Mouse (Mus musculus): ENCODE data around the gene Ralbp1. TPM values are rescaled to one million over a fixed set of nuclear protein-coding genes. Genes with fewer than 3 reads are reported as not detected.

Gene Ralbp1
- total and polyA plus RNA-seq, 2 experiments from 2014 or later: 42.0 to 50.0 TPM

DNA sequence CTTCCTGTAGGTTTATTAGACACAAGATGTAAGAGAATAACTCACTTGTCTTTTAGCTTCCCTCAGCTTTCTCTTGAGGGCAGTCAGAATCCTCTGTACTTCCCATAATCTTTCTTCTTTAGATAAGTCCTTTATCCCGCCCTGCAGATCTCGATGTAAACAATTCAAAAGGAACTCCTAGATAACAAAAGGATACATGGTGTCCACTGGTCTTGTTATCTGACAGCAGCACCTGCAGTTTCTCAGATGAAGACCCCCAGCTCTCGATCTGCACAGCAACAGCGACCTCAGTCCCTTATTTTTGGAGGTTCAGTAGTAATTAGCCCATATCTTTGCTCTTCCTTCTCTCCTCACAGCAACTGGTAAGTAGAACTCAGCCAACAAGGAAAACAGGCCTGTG lies 28.0 kb downstream of the Ralbp1 start:
- no peaks in the 10 kb centered on the region for H3K9me3 ChIP-seq (ENCODE audit: low read length)
- no peak overlapping the region for H3K27ac ChIP-seq (ENCODE audit: low read depth, low read length)
- no peaks in the 10 kb centered on the region for H3K4me1 ChIP-seq (ENCODE audit: insufficient read depth, low read length)
- TF ChIP-seq CTCF (IDR thresholded peaks at IDR 0.05): no peak
- ATAC-seq (ENCODE audit: low FRiP score) (no peak), DNase-seq (ENCODE audit: low spot score) (no peak)
- 84% methylated on average over 4 of the region's 4 CpGs for WGBS
- H3K4me2 ChIP-seq (ENCODE audit: low read depth, low read length, poor library complexity, severe bottlenecking): no peak overlapping the region
- H3K36me3 ChIP-seq (ENCODE audit: insufficient read depth, low read length): peaks cover 36% of the 10 kb centered on the region
- no peak overlapping the region for H3K9ac ChIP-seq (replicated peaks; ENCODE audit: low read length, poor library complexity, severe bottlenecking)
- H3K4me3 ChIP-seq (ENCODE audit: low read depth, low read length): no peak overlapping the region
- no peaks in the 10 kb centered on the region for H3K27me3 ChIP-seq (ENCODE audit: insufficient read depth, low read length)

DNA sequence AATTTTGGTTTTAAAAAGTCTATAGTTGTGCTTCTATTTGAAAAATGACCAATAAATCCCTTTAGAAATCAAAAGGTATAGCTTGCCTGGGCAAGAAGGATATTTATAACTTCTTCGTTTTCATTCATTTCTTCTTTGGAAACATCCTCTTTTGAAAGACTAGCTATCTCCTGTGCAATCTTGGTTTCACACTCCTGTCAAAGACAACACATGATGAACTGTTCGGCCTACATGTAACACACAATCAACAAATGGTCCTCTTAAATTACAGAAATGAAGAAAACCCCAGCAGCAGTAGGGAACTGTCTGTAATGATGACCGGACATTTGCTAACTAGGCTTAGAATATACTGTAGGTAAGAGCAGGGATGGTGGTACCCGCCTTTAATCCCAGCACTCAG lies 31.6 kb downstream of the Ralbp1 start:
- no peak overlapping the region for H3K27ac ChIP-seq (ENCODE audit: low read depth, low read length)
- no peaks in the 10 kb centered on the region for H3K27me3 ChIP-seq (ENCODE audit: insufficient read depth, low read length)
- no peak overlapping the region for H3K4me3 ChIP-seq (ENCODE audit: low read depth, low read length)
- no peak overlapping the region for H3K4me2 ChIP-seq (ENCODE audit: low read depth, low read length, poor library complexity, severe bottlenecking)
- H3K9ac ChIP-seq (replicated peaks; ENCODE audit: low read length, poor library complexity, severe bottlenecking): no peak overlapping the region
- peaks cover 66% of the 10 kb centered on the region for H3K36me3 ChIP-seq (ENCODE audit: insufficient read depth, low read length)
- no peak for DNase-seq (ENCODE audit: low spot score)
- no peaks in the 10 kb centered on the region for H3K9me3 ChIP-seq (ENCODE audit: low read length)
- no peak for ATAC-seq (ENCODE audit: low FRiP score)
- TF ChIP-seq CTCF (IDR thresholded peaks at IDR 0.05): no peak
- no peaks in the 10 kb centered on the region for H3K4me1 ChIP-seq (ENCODE audit: insufficient read depth, low read length)
- 95% methylated on average over 4 of the region's 4 CpGs for WGBS

- Histone ChIP-seq H3K27ac (ENCODE audit: low read depth, low read length) (no peak overlapping the region), H3K36me3 (ENCODE audit: insufficient read depth, low read length) (peaks cover 63% of the 10 kb centered on the region)
- no peak for ATAC-seq (ENCODE audit: low FRiP score)
These were observed 32.3 kb downstream of the Ralbp1 start for GRCm38 (mm10) chr17:65853326-65853725.

GRCm38 (mm10) chr17:65851749-65852148 lies 33.8 kb downstream of the Ralbp1 start:
- H3K9me3 ChIP-seq (ENCODE audit: low read length): no peaks in the 10 kb centered on the region
- no peaks in the 10 kb centered on the region for H3K4me1 ChIP-seq (ENCODE audit: insufficient read depth, low read length)
- no peak overlapping the region for H3K9ac ChIP-seq (replicated peaks; ENCODE audit: low read length, poor library complexity, severe bottlenecking)
- DNase-seq (ENCODE audit: low spot score) (no peak), ATAC-seq (ENCODE audit: low FRiP score) (no peak)
- H3K36me3 ChIP-seq (ENCODE audit: insufficient read depth, low read length): peaks cover 52% of the 10 kb centered on the region
- H3K4me2 ChIP-seq (ENCODE audit: low read depth, low read length, poor library complexity, severe bottlenecking): no peak overlapping the region
- no peak overlapping the region for H3K4me3 ChIP-seq (ENCODE audit: low read depth, low read length)
- no peak overlapping the region for H3K27ac ChIP-seq (ENCODE audit: low read depth, low read length)
- 87% methylated on average over 6 of the region's 6 CpGs for whole genome bisulfite sequencing
- TF ChIP-seq CTCF (IDR thresholded peaks at IDR 0.05): peak; percentile 52
- no peaks in the 10 kb centered on the region for H3K27me3 ChIP-seq (ENCODE audit: insufficient read depth, low read length)

More at GRCm38 (mm10) chr17:65853326-65853725, 32.3 kb downstream of the Ralbp1 start:
- TF ChIP-seq CTCF (IDR thresholded peaks at IDR 0.05): no peak
- Histone ChIP-seq H3K4me3 (ENCODE audit: low read depth, low read length) (no peak overlapping the region), H3K4me2 (ENCODE audit: low read depth, low read length, poor library complexity, severe bottlenecking) (no peak overlapping the region), H3K4me1 (ENCODE audit: insufficient read depth, low read length) (no peaks in the 10 kb centered on the region), H3K9ac (replicated peaks; ENCODE audit: low read length, poor library complexity, severe bottlenecking) (no peak overlapping the region), H3K27me3 (ENCODE audit: insufficient read depth, low read length) (no peaks in the 10 kb centered on the region), H3K9me3 (ENCODE audit: low read length) (no peaks in the 10 kb centered on the region)
- WGBS: 91% methylated on average over 6 of the region's 6 CpGs
- DNase-seq (ENCODE audit: low spot score): no peak

- Histone ChIP-seq H3K9me3 (ENCODE audit: low read length) (no peaks in the 10 kb centered on the region), H3K27me3 (ENCODE audit: insufficient read depth, low read length) (no peaks in the 10 kb centered on the region), H3K36me3 (ENCODE audit: insufficient read depth, low read length) (peaks cover 48% of the 10 kb centered on the region), H3K4me2 (ENCODE audit: low read depth, low read length, poor library complexity, severe bottlenecking) (no peak overlapping the region), H3K4me3 (ENCODE audit: low read depth, low read length) (no peak overlapping the region), H3K9ac (replicated peaks; ENCODE audit: low read length, poor library complexity, severe bottlenecking) (no peak overlapping the region), H3K4me1 (ENCODE audit: insufficient read depth, low read length) (no peaks in the 10 kb centered on the region), H3K27ac (ENCODE audit: low read depth, low read length) (no peak overlapping the region)
- 94% methylated on average over 17 of the region's 17 CpGs for WGBS
- TF ChIP-seq CTCF (IDR thresholded peaks at IDR 0.05): no peak
- DNase-seq (ENCODE audit: low spot score) (no peak), ATAC-seq (ENCODE audit: low FRiP score) (no peak)
These were observed 35.1 kb downstream of the Ralbp1 start for GRCm38 (mm10) chr17:65850487-65850886.

GRCm38 (mm10) chr17:65847694-65848449 lies 37.7 kb downstream of the Ralbp1 start:
- H3K4me3 ChIP-seq (ENCODE audit: low read depth, low read length): no peak overlapping the region
- DNase-seq (ENCODE audit: low spot score) (peak; percentile 57), ATAC-seq (ENCODE audit: low FRiP score) (no peak)
- H3K27ac ChIP-seq (ENCODE audit: low read depth, low read length): no peak overlapping the region
- H3K36me3 ChIP-seq (ENCODE audit: insufficient read depth, low read length): peaks cover 51% of the 10 kb centered on the region
- no peaks in the 10 kb centered on the region for H3K9me3 ChIP-seq (ENCODE audit: low read length)
- H3K4me1 ChIP-seq (ENCODE audit: insufficient read depth, low read length): no peaks in the 10 kb centered on the region
- 63% methylated on average over 11 of the region's 11 CpGs for WGBS
- H3K27me3 ChIP-seq (ENCODE audit: insufficient read depth, low read length): no peaks in the 10 kb centered on the region
- TF ChIP-seq CTCF (IDR thresholded peaks at IDR 0.05): no peak
- no peak overlapping the region for H3K4me2 ChIP-seq (ENCODE audit: low read depth, low read length, poor library complexity, severe bottlenecking)
- H3K9ac ChIP-seq (replicated peaks; ENCODE audit: low read length, poor library complexity, severe bottlenecking): 0 out of 2 replicates have a peak overlapping the region, but pooled peaks have one; percentile 4
